Mouse (Mus musculus): ENCODE measurements at regions not wholly inside any gene's neighbourhood (a gene's known extent, or its start where the extent isn't known, plus 50 kb on each side); places are given as distances from the start of the nearest gene placed in this dataset.

- Histone ChIP-seq H3K27ac (ENCODE audit: control insufficient read depth, low read depth, low read length) (peak overlapping the region; percentile 48), H3K9ac (ENCODE audit: control insufficient read depth, low read depth, low read length, poor library complexity, severe bottlenecking) (peak overlapping the region; percentile 61), H3K4me3 (ENCODE audit: control insufficient read depth in 1 of 2, insufficient read depth in 1 of 2, low read depth in 2 of 2, low read length in 2 of 2) (peak overlapping the region; percentile 52 to 59), H3K36me3 (ENCODE audit: control insufficient read depth in 1 of 2, insufficient read depth in 2 of 2, low read length in 2 of 2) (peaks cover 0 to 4% of the 10 kb centered on the region in 2 experiments; a peak in 2 of 4 replicates), H3K4me1 (ENCODE audit: control insufficient read depth in 1 of 2, insufficient read depth in 2 of 2, low read length in 2 of 2) (peaks cover 2 to 4% of the 10 kb centered on the region in 2 experiments; a peak in 3 of 4 replicates), H3K9me3 (replicated peaks; ENCODE audit: insufficient read depth, low read length) (no peaks in the 10 kb centered on the region), H3K79me2 (ENCODE audit: control insufficient read depth, insufficient read depth, low read length, poor library complexity) (no peaks in the 10 kb centered on the region), H3K27me3 (ENCODE audit: control insufficient read depth in 1 of 2, insufficient read depth in 2 of 2, low read length in 2 of 2) (no peaks in the 10 kb centered on the region)
- peak; percentile 96 for DNase-seq (ENCODE audit: low read depth, low spot score)
- TF ChIP-seq RCOR1 (IDR thresholded peaks at IDR 0.05; ENCODE audit: low read depth, low read length) = peak; percentile 38
- TF ChIP-seq ZC3H11A (IDR thresholded peaks at IDR 0.05; ENCODE audit: low read depth, low read length) = peak; percentile 87
- TF ChIP-seq SIN3A (IDR thresholded peaks at IDR 0.05; ENCODE audit: low read length) = no peak; the same call in 1 of the 2 replicates
- TF ChIP-seq MAZ (IDR thresholded peaks at IDR 0.05; ENCODE audit: low read depth, low read length) = no peak
- 0 out of 2 replicates have a peak, but pooled peaks have one; percentile 26 for TF ChIP-seq JUND (IDR thresholded peaks at IDR 0.05; ENCODE audit: low read depth, low read length)
- TF ChIP-seq TAL1 (IDR thresholded peaks at IDR 0.05; ENCODE audit: low read length) = no peak
- peak in 1 of 2 experiments; percentile 57; a peak in 1 of 4 replicates for TF ChIP-seq POLR2A (IDR thresholded peaks at IDR 0.05; ENCODE audit: control insufficient read depth in 1 of 2, insufficient read depth in 1 of 2, low read depth in 1 of 2, low read length in 2 of 2, poor library complexity in 1 of 2)
- no peak for TF ChIP-seq POLR2AphosphoS5 (IDR thresholded peaks at IDR 0.05; ENCODE audit: borderline replicate concordance, low read depth, low read length)
- peak; percentile 67; the same call in 1 of the 2 replicates for TF ChIP-seq MYC (IDR thresholded peaks at IDR 0.05; ENCODE audit: low read depth, low read length)
- TF ChIP-seq TBP (IDR thresholded peaks at IDR 0.05; ENCODE audit: low read depth, low read length) = peak; percentile 73
- TF ChIP-seq E2F4 (IDR thresholded peaks at IDR 0.05; ENCODE audit: borderline replicate concordance, low read depth, low read length) = no peak
- no peak for TF ChIP-seq ZKSCAN1 (IDR thresholded peaks at IDR 0.05; ENCODE audit: low read depth, low read length)
- TF ChIP-seq CHD2 (IDR thresholded peaks at IDR 0.05; ENCODE audit: low read length) = no peak
- 0 out of 2 replicates have a peak, but pooled peaks have one; percentile 38 for TF ChIP-seq ZMIZ1 (IDR thresholded peaks at IDR 0.05; ENCODE audit: low read depth, low read length)
- no peak for TF ChIP-seq CHD1 (IDR thresholded peaks at IDR 0.05; ENCODE audit: low read depth, low read length)
- peak in 1 of 2 experiments; percentile 39; a peak in 2 of 4 replicates for TF ChIP-seq EP300 (IDR thresholded peaks at IDR 0.05; ENCODE audit: low read depth in 1 of 2, low read length in 2 of 2)
- no peak for TF ChIP-seq POLR2AphosphoS2 (IDR thresholded peaks at IDR 0.05; ENCODE audit: low read length)
- TF ChIP-seq MAFK (IDR thresholded peaks at IDR 0.05; ENCODE audit: borderline replicate concordance, low read depth, low read length) = peak; percentile 99
- no peak for TF ChIP-seq UBTF (IDR thresholded peaks at IDR 0.05; ENCODE audit: borderline replicate concordance, insufficient read depth, low read depth, low read length)
- TF ChIP-seq KAT2A (conservative IDR thresholded peaks at IDR 0.05; ENCODE audit: low read depth, low read length) = no peak
- TF ChIP-seq USF2 (IDR thresholded peaks at IDR 0.05; ENCODE audit: borderline replicate concordance in 1 of 2, insufficient read depth in 1 of 2, low read depth in 1 of 2, low read length in 2 of 2) = no peak
- 0 out of 2 replicates have a peak, but pooled peaks have one; percentile 61 for TF ChIP-seq MAX (IDR thresholded peaks at IDR 0.05; ENCODE audit: low read length)
- TF ChIP-seq MEF2A (IDR thresholded peaks at IDR 0.05; ENCODE audit: extremely low read depth, insufficient replicate concordance, low read depth, low read length, poor library complexity, severe bottlenecking) = no peak
- peak; percentile 47; the same call in 1 of the 2 replicates for TF ChIP-seq TCF12 (IDR thresholded peaks at IDR 0.05; ENCODE audit: low read depth, low read length)
- no peak for TF ChIP-seq NRF1 (IDR thresholded peaks at IDR 0.05; ENCODE audit: insufficient read depth, low read depth, low read length, poor library complexity, severe bottlenecking)
- peak; percentile 87; the same call in 1 of the 2 replicates for TF ChIP-seq BHLHE40 (IDR thresholded peaks at IDR 0.05; ENCODE audit: borderline replicate concordance, low read depth, low read length)
- TF ChIP-seq ELF1 (IDR thresholded peaks at IDR 0.05; ENCODE audit: low read depth, low read length) = 0 out of 2 replicates have a peak, but pooled peaks have one; percentile 33
- TF ChIP-seq ETS1 (IDR thresholded peaks at IDR 0.05; ENCODE audit: low read depth, low read length) = peak; percentile 96
- no peak for TF ChIP-seq ZNF384 (IDR thresholded peaks at IDR 0.05; ENCODE audit: low read depth, low read length)
- TF ChIP-seq CTCF (IDR thresholded peaks at IDR 0.05 in 2 of 3, conservative IDR thresholded peaks at IDR 0.05 in 1 of 3; ENCODE audit: control insufficient read depth in 1 of 3, insufficient read depth in 1 of 3, low read depth in 2 of 3, low read length in 3 of 3, poor library complexity in 1 of 3, severe bottlenecking in 1 of 3) = peak; percentile 80 to 98 (median 88); a peak in 5 of 6 replicates
- TF ChIP-seq NELFE (IDR thresholded peaks at IDR 0.05; ENCODE audit: low read depth, low read length) = peak; percentile 55
- TF ChIP-seq SMC3 (IDR thresholded peaks at IDR 0.05; ENCODE audit: low read depth, low read length) = peak; percentile 99
- peak; percentile 60 for TF ChIP-seq HCFC1 (IDR thresholded peaks at IDR 0.05; ENCODE audit: low read depth, low read length)
- peak; percentile 69 for TF ChIP-seq USF1 (IDR thresholded peaks at IDR 0.05; ENCODE audit: low read depth, low read length)
- peak; percentile 56; the same call in 1 of the 2 replicates for TF ChIP-seq GABPA (IDR thresholded peaks at IDR 0.05; ENCODE audit: low read depth, low read length)
- TF ChIP-seq MXI1 (IDR thresholded peaks at IDR 0.05; ENCODE audit: low read depth, low read length) = peak; percentile 69
- peak; percentile 85 for TF ChIP-seq RAD21 (IDR thresholded peaks at IDR 0.05; ENCODE audit: low read depth, low read length)
These were observed 77.8 kb downstream of the Rpia start for GRCm38 (mm10) chr6:70714239-70714638.

Measured in MEL (cell line).